Mouse (Mus musculus) embryonic facial prominence, embryonic 15.5 days (tissue): ENCODE results near the gene Hist1h1b. TPM values are rescaled to one million over a fixed set of nuclear protein-coding genes. Genes with fewer than 3 reads are reported as not detected.
A peak's percentile ranks its signal among the peaks of the same experiment; 100 is the strongest.
"Not testable (repeated sequence)": the region's sequence is repeated elsewhere in the genome, so short reads cannot be mapped to it uniquely, and the experiment has no call there.

ENCODE experiments used
- ATAC-seq: fragments of 200-750 bp; cut with Nextera tagmentation; 2 replicates; pipeline ENCODE4 v1.8.0; 2017; ENCODE audit warnings: low read depth, moderate TSS enrichment; ENCODE audit not compliant: insufficient number of reproducible peaks, low FRiP score, low TSS enrichment
- H3K27ac ChIP-seq: fragments of 300-500 bp; sonication (generic); replicated peaks from 2 replicates; pipeline ENCODE4 v1.5.1; 2015; ENCODE audit warnings: mild to moderate bottlenecking, inconsistent platforms
- H3K27me3 ChIP-seq: fragments of 300-500 bp; sonication (generic); 2 replicates; pipeline ENCODE4 v1.6.1; 2015; ENCODE audit warnings: inconsistent platforms
- H3K36me3 ChIP-seq: fragments of 300-500 bp; sonication (generic); 2 replicates; pipeline ENCODE4 v1.6.1; 2015; ENCODE audit warnings: mild to moderate bottlenecking, inconsistent platforms
- H3K4me1 ChIP-seq: fragments of 300-500 bp; sonication (generic); 2 replicates; pipeline ENCODE4 v1.6.1; 2015; ENCODE audit warnings: inconsistent platforms
- H3K4me2 ChIP-seq: fragments of 300-500 bp; sonication (generic); replicated peaks from 2 replicates; pipeline ENCODE4 v1.6.1; 2015; ENCODE audit warnings: mild to moderate bottlenecking, inconsistent platforms
- H3K4me3 ChIP-seq: fragments of 300-500 bp; sonication (generic); replicated peaks from 2 replicates; pipeline ENCODE4 v1.5.1; 2015; ENCODE audit warnings: mild to moderate bottlenecking, inconsistent platforms
- H3K9ac ChIP-seq: fragments of 300-500 bp; sonication (generic); 2 replicates; pipeline ENCODE4 v1.6.1; 2015; ENCODE audit warnings: inconsistent platforms
- H3K9me3 ChIP-seq: fragments of 300-500 bp; sonication (generic); replicated peaks from 2 replicates; pipeline ENCODE4 v1.6.1; 2016; ENCODE audit warnings: inconsistent platforms
- WGBS: fragments of 180-500 bp; shearing (Covaris S2); methylation state at CpG from one replicate; pipeline ENCODE4 v1.1.7; 2015; 5-methylcytosine and 5-hydroxymethylcytosine counted together
- polyA plus RNA-seq: library from polyadenylated mRNA; unstranded; fragments of >200 nt; fragmentation: Nextera tagmentation; extraction: Ambion mirVana; gene quantifications from 2 replicates; pipeline ENCODE4 v1.2.1, GENCODE M21; 2015

Gene Hist1h1b
- polyA plus RNA-seq, 1 experiment from 2014 or later, result 16.8 TPM

GRCm38 (mm10) chr13:21790601-21791283, 10.3 kb upstream of the Hist1h1b start:
- no peak overlapping the region for H3K9ac ChIP-seq
- peaks cover 19% of the 10 kb centered on the region for H3K4me1 ChIP-seq
- no peak overlapping the region for H3K27ac ChIP-seq
- peak overlapping the region; percentile 13; the same call in 1 of the 2 replicates for H3K4me3 ChIP-seq
- no peaks in the 10 kb centered on the region for H3K36me3 ChIP-seq
- peak overlapping the region; percentile 41 for H3K4me2 ChIP-seq
- H3K9me3 ChIP-seq, result no peaks in the 10 kb centered on the region
- WGBS, result 17% methylated on average over 18 of the region's 18 CpGs
- H3K27me3 ChIP-seq, result no peaks in the 10 kb centered on the region
- ATAC-seq, result no peak

- Histone ChIP-seq H3K4me1 (peaks cover 20% of the 10 kb centered on the region), H3K27me3 (no peaks in the 10 kb centered on the region), H3K36me3 (no peaks in the 10 kb centered on the region), H3K9ac (no peak overlapping the region), H3K9me3 (no peaks in the 10 kb centered on the region), H3K27ac (no peak overlapping the region), H3K4me2 (no peak overlapping the region), H3K4me3 (no peak overlapping the region)
- WGBS, result 59% methylated on average over 6 of the region's 6 CpGs
- no peak for ATAC-seq
These were observed 9.5 kb upstream of the Hist1h1b start for GRCm38 (mm10) chr13:21789925-21790324.

- H3K4me3 ChIP-seq, result peak overlapping the region; percentile 42; the same call in 1 of the 2 replicates
- peak; percentile 2; the same call in 1 of the 2 replicates for ATAC-seq
- H3K4me2 ChIP-seq, result peak overlapping the region; percentile 53
- H3K27ac ChIP-seq, result peak overlapping the region; percentile 74
- no peak overlapping the region for H3K9ac ChIP-seq
- no peaks in the 10 kb centered on the region for H3K9me3 ChIP-seq
- H3K36me3 ChIP-seq, result no peaks in the 10 kb centered on the region
- no peaks in the 10 kb centered on the region for H3K27me3 ChIP-seq
- peaks cover 30% of the 10 kb centered on the region for H3K4me1 ChIP-seq
- 13% methylated on average over 16 of the region's 21 CpGs for WGBS
These were observed 7.6 kb upstream of the Hist1h1b start for GRCm38 (mm10) chr13:21787760-21788593.

- under 1% methylated on average over 39 of the region's 63 CpGs for WGBS
- H3K9ac ChIP-seq, result peak within 1 kb of the TSS; percentile 31; the same call in 1 of the 2 replicates
- H3K4me3 ChIP-seq, result peak within 1 kb of the TSS; percentile 42
- ATAC-seq, result peak; percentile 94
- H3K9me3 ChIP-seq, H3K27me3 ChIP-seq, H3K36me3 ChIP-seq: not testable (repeated sequence)
- peak within 1 kb of the TSS; percentile 53 for H3K4me2 ChIP-seq
- peak within 1 kb of the TSS; percentile 82 for H3K27ac ChIP-seq
- H3K4me1 ChIP-seq, result peaks cover 37% of the 10 kb centered on the region
These were observed 6.6 kb upstream of the Hist1h1b start, which contains the start of the genes Hist1h2an and Hist1h2bp for GRCm38 (mm10) chr13:21786899-21787629. TSS of gene Hist1h2an (minus strand) at chr13:21787218. TSS of gene Hist1h2bp (plus strand) at chr13:21787461.

GRCm38 (mm10) chr13:21786189-21786898, 5.9 kb upstream of the Hist1h1b start:
- Histone ChIP-seq H3K9me3 (no peaks in the 10 kb centered on the region), H3K27ac (peak overlapping the region; percentile 82), H3K4me3 (peak overlapping the region; percentile 42), H3K4me1 (peaks cover 38% of the 10 kb centered on the region), H3K4me2 (peak overlapping the region; percentile 53), H3K27me3 (no peaks in the 10 kb centered on the region), H3K9ac (peak overlapping the region; percentile 31; the same call in 1 of the 2 replicates), H3K36me3 (no peaks in the 10 kb centered on the region)
- ATAC-seq, result no peak
- WGBS, result 2% methylated on average over 8 of the region's 8 CpGs

DNA sequence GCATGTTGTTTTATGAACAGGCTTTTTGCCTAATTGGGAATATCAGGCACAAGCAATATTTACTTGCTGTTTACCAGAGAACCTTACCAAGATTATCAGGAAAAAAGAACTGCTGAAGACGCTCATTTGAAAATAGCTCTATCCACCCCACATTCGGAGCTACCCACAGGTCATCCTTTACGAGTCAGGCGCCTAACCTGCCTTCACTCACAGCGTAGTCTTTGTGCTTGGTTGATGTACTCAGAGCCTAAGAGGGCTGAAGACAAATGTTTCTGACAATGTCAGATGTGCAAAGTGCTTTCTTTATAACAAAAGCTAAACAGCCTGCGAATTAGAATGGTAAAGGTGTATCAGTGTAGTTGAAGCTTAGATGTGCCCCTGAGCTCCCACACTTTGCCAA, 3.9 kb upstream of the Hist1h1b start:
- H3K9me3 ChIP-seq, result no peaks in the 10 kb centered on the region
- H3K27me3 ChIP-seq, result no peaks in the 10 kb centered on the region
- no peak overlapping the region; the same call in 1 of the 2 replicates for H3K9ac ChIP-seq
- no peaks in the 10 kb centered on the region for H3K36me3 ChIP-seq
- H3K27ac ChIP-seq, result peak overlapping the region; percentile 86
- WGBS, result 33% methylated on average over 6 of the region's 6 CpGs
- H3K4me3 ChIP-seq, result peak overlapping the region; percentile 44
- peaks cover 46% of the 10 kb centered on the region for H3K4me1 ChIP-seq
- ATAC-seq, result no peak
- peak overlapping the region; percentile 65 for H3K4me2 ChIP-seq

DNA sequence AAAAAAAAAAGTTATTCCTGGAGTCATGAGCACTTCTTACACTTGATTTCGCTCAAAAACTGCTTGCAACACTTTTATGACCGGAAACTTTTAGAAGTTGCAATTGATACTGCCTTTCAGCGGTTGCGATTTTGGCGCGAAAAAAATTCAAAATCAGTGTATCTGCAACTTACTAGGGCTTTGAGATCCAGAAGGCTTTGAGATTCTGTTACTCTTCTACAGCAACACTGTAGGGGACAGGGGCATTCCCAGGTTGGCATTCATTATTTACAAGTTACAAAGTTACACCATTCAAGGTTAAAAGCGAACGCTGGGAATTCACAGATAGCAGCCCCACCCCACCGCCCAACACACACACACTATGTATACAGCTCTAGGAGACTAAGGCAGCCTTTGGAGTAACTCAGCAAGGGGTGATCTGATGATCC, 3.3 kb upstream of the Hist1h1b start:
- H3K9me3 ChIP-seq, result no peaks in the 10 kb centered on the region
- 3% methylated on average over 9 of the region's 9 CpGs for WGBS
- H3K4me1 ChIP-seq, result peaks cover 46% of the 10 kb centered on the region
- H3K9ac ChIP-seq, result no peak overlapping the region
- peak overlapping the region; percentile 65 for H3K4me2 ChIP-seq
- H3K27me3 ChIP-seq, result no peaks in the 10 kb centered on the region
- no peak for ATAC-seq
- peak overlapping the region; percentile 44 for H3K4me3 ChIP-seq
- H3K27ac ChIP-seq, result peak overlapping the region; percentile 86
- H3K36me3 ChIP-seq, result no peaks in the 10 kb centered on the region

DNA sequence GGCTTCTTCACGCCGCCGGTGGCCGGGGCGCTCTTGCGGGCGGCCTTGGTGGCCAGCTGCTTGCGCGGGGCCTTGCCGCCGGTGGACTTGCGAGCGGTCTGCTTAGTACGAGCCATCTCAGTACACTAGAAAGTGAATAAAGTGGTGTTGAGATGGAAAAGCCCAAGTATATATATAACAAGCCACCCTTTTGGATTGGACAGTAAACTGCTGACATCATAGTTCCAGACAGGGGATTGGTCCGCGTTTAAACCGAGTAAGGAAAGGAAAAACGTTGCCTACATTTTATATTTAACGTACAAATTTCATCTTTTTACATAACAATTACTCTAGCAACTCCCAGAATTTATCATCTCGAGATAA, 2.8 kb upstream of the Hist1h1b start, which contains the start of gene Hist1h3i:
Hist1h3i (minus strand) TSS at position 116 of the 363 bp plus-strand sequence.
- H3K4me1 ChIP-seq, result peaks cover 47% of the 10 kb centered on the region
- H3K4me2 ChIP-seq, result peak within 1 kb of the TSS; percentile 65
- peak within 1 kb of the TSS; percentile 86 for H3K27ac ChIP-seq
- H3K9me3 ChIP-seq, result no peaks in the 10 kb centered on the region
- WGBS, result under 1% methylated on average over 15 of the region's 20 CpGs
- no peaks in the 10 kb centered on the region for H3K36me3 ChIP-seq
- peak; percentile 77 for ATAC-seq
- H3K27me3 ChIP-seq, result no peaks in the 10 kb centered on the region
- peak within 1 kb of the TSS; percentile 44 for H3K4me3 ChIP-seq
- H3K9ac ChIP-seq, result peak within 1 kb of the TSS; percentile 29; the same call in 1 of the 2 replicates

DNA sequence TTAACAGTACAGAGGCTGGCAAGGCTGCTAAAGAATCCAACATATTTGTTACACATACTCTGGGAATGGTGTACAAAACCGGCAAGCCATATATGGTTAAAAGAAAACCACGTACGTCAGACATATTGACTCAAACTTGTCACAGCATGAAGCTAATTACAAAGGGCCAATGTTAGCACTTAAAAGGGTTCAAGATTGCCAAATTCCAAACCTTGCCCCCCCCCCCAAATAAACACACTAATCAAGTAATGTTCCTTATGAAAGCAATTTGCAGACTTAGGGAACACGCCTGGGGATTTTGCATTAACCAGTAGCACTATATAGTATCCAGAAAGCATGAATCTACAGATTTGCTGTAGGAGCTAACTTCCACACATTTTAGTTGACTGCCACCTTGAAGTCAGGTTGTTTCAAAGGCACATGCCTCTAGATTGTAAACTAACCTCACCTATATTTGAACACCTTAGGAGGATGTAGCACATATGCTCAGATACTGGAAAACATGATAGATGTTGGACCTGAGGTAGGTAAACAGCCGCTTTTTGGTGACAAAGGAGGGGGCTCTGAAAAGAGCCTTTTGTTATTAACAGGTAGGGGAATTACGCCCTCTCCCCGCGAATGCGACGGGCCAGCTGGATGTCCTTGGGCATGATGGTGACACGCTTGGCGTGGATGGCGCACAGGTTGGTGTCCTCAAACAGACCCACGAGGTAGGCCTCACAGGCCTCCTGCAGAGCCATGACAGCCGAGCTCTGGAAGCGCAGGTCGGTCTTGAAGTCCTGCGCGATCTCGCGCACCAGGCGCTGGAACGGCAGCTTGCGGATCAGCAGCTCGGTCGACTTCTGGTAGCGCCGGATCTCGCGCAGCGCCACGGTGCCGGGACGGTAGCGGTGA, 2.2 kb upstream of the Hist1h1b start:
- not testable (repeated sequence) for H3K36me3 ChIP-seq, ATAC-seq, H3K27me3 ChIP-seq, H3K9me3 ChIP-seq
- WGBS, result under 1% methylated on average over 14 of the region's 35 CpGs
- H3K4me2 ChIP-seq, result peak overlapping the region; percentile 65
- H3K4me3 ChIP-seq, result peak overlapping the region; percentile 44
- peak overlapping the region; percentile 29; the same call in 1 of the 2 replicates for H3K9ac ChIP-seq
- peaks cover 43% of the 10 kb centered on the region for H3K4me1 ChIP-seq
- peak overlapping the region; percentile 86 for H3K27ac ChIP-seq
